Mouse (Mus musculus) frontal cortex, adult 2 months (tissue): ENCODE data around the gene Naa80. TPM values are rescaled to one million over a fixed set of nuclear protein-coding genes. Genes with fewer than 3 reads are reported as not detected.
"Not testable (repeated sequence)": the region's sequence is repeated elsewhere in the genome, so short reads cannot be mapped to it uniquely, and the experiment has no call there.

Experiments
- DNase-seq, 2 experiments: peaks; one replicate each; pipeline ENCODE4 v3.0.0; 2022; ENCODE audit warnings: low spot score in 1 of 2; ENCODE audit errors: extremely low spot score in 1 of 2
- polyA plus RNA-seq: library from polyadenylated mRNA; depleted of rRNA; stranded (reverse); fragments of >200 nt; gene quantifications from 2 replicates; pipeline ENCODE4 v1.2.3, GENCODE M21; 2012

Naa80 gene
- polyA plus RNA-seq, 1 experiment, result 15.9 TPM

GRCm38 (mm10) chr9:107550491-107551116, 28.1 kb upstream of the Naa80 start:
- no peak for DNase-seq

GRCm38 (mm10) chr9:107551117-107551889, 27.4 kb upstream of the Naa80 start, which contains the start of gene Rassf1:
Gene Rassf1, plus strand, starts transcription at chr9:107551555.
- DNase-seq, result no peak

GRCm38 (mm10) chr9:107551890-107552355, 26.8 kb upstream of the Naa80 start:
- DNase-seq, result no peak

GRCm38 (mm10) chr9:107552690-107553393, 25.8 kb upstream of the Naa80 start:
- no peak for DNase-seq

- DNase-seq, result peak in 1 of 2 experiments; percentile 40
Measured at GRCm38 (mm10) chr9:107553541-107554318, 25.0 kb upstream of the Naa80 start.

- peak; percentile 88 to 94 for DNase-seq
Measured at GRCm38 (mm10) chr9:107554319-107554825, 24.3 kb upstream of the Naa80 start.

GRCm38 (mm10) chr9:107555031-107555457, 23.6 kb upstream of the Naa80 start:
- peak in 1 of 2 experiments; percentile 40 for DNase-seq

- DNase-seq, result no peak
Measured at GRCm38 (mm10) chr9:107555701-107556100, 23.0 kb upstream of the Naa80 start.

GRCm38 (mm10) chr9:107556346-107556745, 22.3 kb upstream of the Naa80 start:
- no peak for DNase-seq

- peak; percentile 96 to 97 for DNase-seq
Measured at GRCm38 (mm10) chr9:107563029-107563581, 15.6 kb upstream of the Naa80 start, which contains the start of gene Tusc2. Gene Tusc2, plus strand, starts transcription at chr9:107563255.

GRCm38 (mm10) chr9:107565556-107565955, 13.1 kb upstream of the Naa80 start:
- not testable (repeated sequence) for DNase-seq

- peak in 1 of 2 experiments; percentile 83 for DNase-seq
Measured at GRCm38 (mm10) chr9:107566041-107566709, 12.5 kb upstream of the Naa80 start.

- no peak for DNase-seq
Measured at GRCm38 (mm10) chr9:107566855-107567254, 11.8 kb upstream of the Naa80 start.

- no peak for DNase-seq
Measured at GRCm38 (mm10) chr9:107567702-107568319, 10.9 kb upstream of the Naa80 start, which contains the start of gene Hyal2. Gene Hyal2, plus strand, starts transcription at chr9:107567945.

GRCm38 (mm10) chr9:107568331-107569261, 10.1 kb upstream of the Naa80 start:
- peak in 1 of 2 experiments; percentile 81 for DNase-seq

- DNase-seq, result no peak
Measured at GRCm38 (mm10) chr9:107569270-107569669, 9.4 kb upstream of the Naa80 start.

GRCm38 (mm10) chr9:107570016-107570415, 8.7 kb upstream of the Naa80 start:
- DNase-seq, result no peak

- DNase-seq, result no peak
Measured at GRCm38 (mm10) chr9:107570845-107571244, 7.8 kb upstream of the Naa80 start.
